In the genomic region with DNA sequence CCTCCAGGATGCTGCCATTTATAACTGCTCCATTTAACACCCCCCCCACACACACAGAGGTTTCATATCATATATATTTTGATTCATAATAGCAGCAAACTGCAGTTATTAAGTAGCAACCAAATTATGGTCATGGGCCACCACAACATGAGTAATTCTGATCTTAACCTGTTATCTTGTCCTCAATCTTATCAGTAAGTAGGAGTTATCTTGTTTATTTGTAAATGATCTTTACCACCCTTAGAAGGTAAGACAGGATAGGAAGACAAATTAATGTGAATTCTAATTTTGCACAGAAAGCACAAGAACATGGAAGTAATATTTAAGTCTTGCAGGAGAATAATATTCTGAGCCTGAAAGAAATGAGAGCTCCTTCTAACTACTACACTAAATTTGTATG, we compare ENCODE assay signal across 10 mouse cellular contexts. TPM values are rescaled to one million over a fixed set of nuclear protein-coding genes. Genes with fewer than 3 reads are reported as not detected.
DNase-seq lines count a peak whose midpoint lies in the region; ATAC-seq lines count a peak whose summit lies in the region.
"Had no signal": no experiment of that assay in that cellular context is flagged by ENCODE, and none has a peak within 500 bp of the region (broad histone marks: within the 10 kb centered on the region; RNA-seq: fewer than 3 reads in every experiment).

No protein-coding gene starts in this region.

- H3K9me3 ChIP-seq in kidney, embryonic 15.5 days (replicated peaks): no peaks in the 10 kb centered on the region
- no peaks in the 10 kb centered on the region for H3K9me3 ChIP-seq in forebrain, embryonic 10.5 days
- no peaks in the 10 kb centered on the region for H3K9me3 ChIP-seq in limb, embryonic 11.5 days (ENCODE audit: control insufficient read depth, low read length)
- H3K9me3 ChIP-seq in neural tube, embryonic 12.5 days: no peaks in the 10 kb centered on the region

- peak overlapping the region; percentile 74 for H3K4me2 ChIP-seq in kidney, embryonic 15.5 days
- H3K4me2 ChIP-seq in limb, embryonic 11.5 days (ENCODE audit: low read depth, severe bottlenecking): peak overlapping the region; percentile 57; the same call in 1 of the 2 replicates
- H3K4me2 ChIP-seq in neural tube, embryonic 12.5 days (replicated peaks): peak overlapping the region; percentile 84

- H3K36me3 ChIP-seq in kidney, embryonic 15.5 days: peaks cover 53% of the 10 kb centered on the region
- H3K36me3 ChIP-seq in forebrain, embryonic 10.5 days (replicated peaks): peaks cover 57% of the 10 kb centered on the region
- peaks cover 16% of the 10 kb centered on the region for H3K36me3 ChIP-seq in limb, embryonic 11.5 days (ENCODE audit: control insufficient read depth, insufficient read depth, low read length)
- peaks cover 35% of the 10 kb centered on the region for H3K36me3 ChIP-seq in neural tube, embryonic 12.5 days

- peaks cover 18% of the 10 kb centered on the region for H3K4me1 ChIP-seq in kidney, embryonic 15.5 days
- peaks cover 20% of the 10 kb centered on the region for H3K4me1 ChIP-seq in forebrain, embryonic 10.5 days
- H3K4me1 ChIP-seq in limb, embryonic 11.5 days (ENCODE audit: control insufficient read depth, insufficient read depth, low read length): no peaks in the 10 kb centered on the region
- H3K4me1 ChIP-seq in neural tube, embryonic 12.5 days: peaks cover 10% of the 10 kb centered on the region

- ATAC-seq in kidney, embryonic 15.5 days (replicated peaks; ENCODE audit: low FRiP score): no peak
- ATAC-seq in limb, embryonic 11.5 days (ENCODE audit: insufficient number of reproducible peaks, low FRiP score, low TSS enrichment, low read depth): no peak
- ATAC-seq in neural tube, embryonic 12.5 days (ENCODE audit: low FRiP score, low read depth): no peak

- H3K9ac ChIP-seq in kidney, embryonic 15.5 days: peak overlapping the region; percentile 80
- H3K9ac ChIP-seq in limb, embryonic 11.5 days (ENCODE audit: low read length): no peak overlapping the region
- no peak overlapping the region for H3K9ac ChIP-seq in neural tube, embryonic 12.5 days

- no peaks in the 10 kb centered on the region for H3K27me3 ChIP-seq in kidney, embryonic 15.5 days
- H3K27me3 ChIP-seq in forebrain, embryonic 10.5 days (ENCODE audit: poor library complexity, severe bottlenecking): no peaks in the 10 kb centered on the region
- H3K27me3 ChIP-seq in limb, embryonic 11.5 days (ENCODE audit: control insufficient read depth, insufficient read depth, low read length): no peaks in the 10 kb centered on the region
- H3K27me3 ChIP-seq in neural tube, embryonic 12.5 days (replicated peaks): no peaks in the 10 kb centered on the region

- H3K4me3 ChIP-seq in kidney, embryonic 15.5 days (replicated peaks): peak overlapping the region; percentile 88
- peak overlapping the region; percentile 93 for H3K4me3 ChIP-seq in forebrain, embryonic 10.5 days
- H3K4me3 ChIP-seq in limb, embryonic 11.5 days (ENCODE audit: low read depth, low read length): peak overlapping the region; percentile 81
- H3K4me3 ChIP-seq in neural tube, embryonic 12.5 days: peak overlapping the region; percentile 83

- DNase-seq in kidney, postnatal 4 days: no peak
- DNase-seq in forebrain, embryonic 10.5 days (ENCODE audit: extremely low spot score, low spot score): no peak
- no peak for DNase-seq in limb, embryonic 11.5 days (ENCODE audit: low spot score)
- no peak for DNase-seq in layer of hippocampus, postnatal 10 days (ENCODE audit: low spot score in 2 of 2)
- no peak for DNase-seq in left cerebral cortex, adult 11 months (ENCODE audit: low spot score)
- no peak for DNase-seq in right cerebral cortex, postnatal 10 days (ENCODE audit: low spot score in 2 of 2)
- DNase-seq: cerebellum, adult 18-20 months; gastrocnemius, postnatal 36 days had no signal

- H3K27ac ChIP-seq in kidney, embryonic 15.5 days: no peak overlapping the region
- H3K27ac ChIP-seq in forebrain, embryonic 10.5 days: peak overlapping the region; percentile 93; the same call in 1 of the 2 replicates
- no peak overlapping the region for H3K27ac ChIP-seq in limb, embryonic 11.5 days (replicated peaks; ENCODE audit: low read depth, low read length)
- no peak overlapping the region for H3K27ac ChIP-seq in neural tube, embryonic 12.5 days

RNA-seq across cellular contexts. Expression of a gene that starts 1.0 kb away (rescaled TPM):
- 18.5 and 20.5 TPM in 2 replicates for polyA plus RNA-seq in kidney, embryonic 15.5 days (2015; fragmentation: Nextera tagmentation; extraction: Ambion mirVana)
- polyA plus RNA-seq in forebrain, embryonic 10.5 days (2016; fragmentation: Nextera tagmentation; extraction: Ambion mirVana): 27.1 and 30.0 TPM in 2 replicates
- 24.9 and 25.0 TPM in 2 replicates for polyA plus RNA-seq in limb, embryonic 11.5 days (2014; fragmentation: Nextera tagmentation; extraction: Ambion mirVana)
- 12.8 and 13.5 TPM in 2 replicates for polyA plus RNA-seq in neural tube, embryonic 12.5 days (2016; fragmentation: Nextera tagmentation; extraction: Ambion mirVana)
- 1 to 10 TPM; 2.7 to 3.0 TPM for total RNA-seq in layer of hippocampus, postnatal 10 days (2021)

RNA-seq across cellular contexts. Expression of a gene that starts 1.0 kb away (rescaled TPM):
- 112 and 118 TPM in 2 replicates for polyA plus RNA-seq in kidney, embryonic 15.5 days (2015; fragmentation: Nextera tagmentation; extraction: Ambion mirVana)
- 118 and 121 TPM in 2 replicates for polyA plus RNA-seq in forebrain, embryonic 10.5 days (2016; fragmentation: Nextera tagmentation; extraction: Ambion mirVana)
- polyA plus RNA-seq in limb, embryonic 11.5 days (2014; fragmentation: Nextera tagmentation; extraction: Ambion mirVana): 118 and 122 TPM in 2 replicates
- polyA plus RNA-seq in neural tube, embryonic 12.5 days (2016; fragmentation: Nextera tagmentation; extraction: Ambion mirVana): 136 and 146 TPM in 2 replicates
- total RNA-seq in layer of hippocampus, postnatal 10 days (2021): 100 to 1,000 TPM in 1 of 2 experiments, 10 to 100 TPM in 1; 89.0 to 106 TPM

RNA-seq across cellular contexts. Expression of a gene that starts 27.4 kb away (rescaled TPM):
- 147 and 150 TPM in 2 replicates for polyA plus RNA-seq in kidney, embryonic 15.5 days (2015; fragmentation: Nextera tagmentation; extraction: Ambion mirVana)
- 247 and 262 TPM in 2 replicates for polyA plus RNA-seq in forebrain, embryonic 10.5 days (2016; fragmentation: Nextera tagmentation; extraction: Ambion mirVana)
- 155 and 161 TPM in 2 replicates for polyA plus RNA-seq in limb, embryonic 11.5 days (2014; fragmentation: Nextera tagmentation; extraction: Ambion mirVana)
- polyA plus RNA-seq in neural tube, embryonic 12.5 days (2016; fragmentation: Nextera tagmentation; extraction: Ambion mirVana): 93.8 and 101 TPM in 2 replicates
- 1 to 10 TPM; 4.8 to 5.4 TPM for total RNA-seq in layer of hippocampus, postnatal 10 days (2021)

RNA-seq across cellular contexts. Expression of a gene that starts 30.1 kb away (rescaled TPM):
- polyA plus RNA-seq in kidney, embryonic 15.5 days (2015; fragmentation: Nextera tagmentation; extraction: Ambion mirVana): 703 and 789 TPM in 2 replicates
- 757 and 765 TPM in 2 replicates for polyA plus RNA-seq in forebrain, embryonic 10.5 days (2016; fragmentation: Nextera tagmentation; extraction: Ambion mirVana)
- polyA plus RNA-seq in limb, embryonic 11.5 days (2014; fragmentation: Nextera tagmentation; extraction: Ambion mirVana): 661 and 703 TPM in 2 replicates
- 624 and 642 TPM in 2 replicates for polyA plus RNA-seq in neural tube, embryonic 12.5 days (2016; fragmentation: Nextera tagmentation; extraction: Ambion mirVana)
- 100 to 1,000 TPM; 291 to 298 TPM for total RNA-seq in layer of hippocampus, postnatal 10 days (2021)

RNA-seq across cellular contexts. Expression of a gene that starts 54.2 kb away (rescaled TPM):
- 0.89 TPM in 1 of 2 replicates, not detected in the other for polyA plus RNA-seq in kidney, embryonic 15.5 days (2015; fragmentation: Nextera tagmentation; extraction: Ambion mirVana)
- not detected in 2 replicates for polyA plus RNA-seq in forebrain, embryonic 10.5 days (2016; fragmentation: Nextera tagmentation; extraction: Ambion mirVana)
- polyA plus RNA-seq in limb, embryonic 11.5 days (2014; fragmentation: Nextera tagmentation; extraction: Ambion mirVana): not detected in 2 replicates
- polyA plus RNA-seq in neural tube, embryonic 12.5 days (2016; fragmentation: Nextera tagmentation; extraction: Ambion mirVana): 0.25 and 0.47 TPM in 2 replicates
- 1 to 10 TPM in 1 of 2 experiments, under 1 TPM in 1; 0.89 to 1.2 TPM for total RNA-seq in layer of hippocampus, postnatal 10 days (2021)
- total RNA-seq: gastrocnemius, postnatal 36 days had no signal
